Comparison of ENCODE assay signal across 8 mouse cellular contexts in genomic region chr8:70211275-70211674, GRCm38 (mm10). TPM values are rescaled to one million over a fixed set of nuclear protein-coding genes. Genes with fewer than 3 reads are reported as not detected.
DNase-seq lines count a peak whose midpoint lies in the region; ATAC-seq and TF ChIP-seq lines count a peak whose summit lies in the region.

No protein-coding gene starts in this region.

- no peak overlapping the region for H3K27ac ChIP-seq in kidney, embryonic 15.5 days
- no peak overlapping the region for H3K27ac ChIP-seq in cortical plate, adult 2 months (ENCODE audit: insufficient read depth, low read length)
- H3K27ac ChIP-seq in hindbrain, postnatal 0 days: no peak overlapping the region
- H3K27ac ChIP-seq in midbrain, postnatal 0 days (ENCODE audit: low read depth, low read length): no peak overlapping the region

- intact Hi-C loops in left cerebral cortex, postnatal 4 days (cut with DNase I): no loop called here

- H3K9me3 ChIP-seq in kidney, embryonic 15.5 days (replicated peaks): no peaks in the 10 kb centered on the region
- no peaks in the 10 kb centered on the region for H3K9me3 ChIP-seq in hindbrain, postnatal 0 days (ENCODE audit: low read length)
- no peaks in the 10 kb centered on the region for H3K9me3 ChIP-seq in midbrain, postnatal 0 days (ENCODE audit: low read length)

- WGBS in kidney, embryonic 15.5 days: 84% methylated on average over 1 of the region's 1 CpGs
- WGBS in hindbrain, postnatal 0 days: 80% methylated on average over 1 of the region's 1 CpGs
- WGBS in midbrain, postnatal 0 days: 83% methylated on average over 1 of the region's 1 CpGs

- no peaks in the 10 kb centered on the region for H3K27me3 ChIP-seq in kidney, embryonic 15.5 days
- peaks cover 3% of the 10 kb centered on the region; the same call in 1 of the 2 replicates for H3K27me3 ChIP-seq in hindbrain, postnatal 0 days (ENCODE audit: insufficient read depth, low read length)
- H3K27me3 ChIP-seq in midbrain, postnatal 0 days (ENCODE audit: insufficient read depth, low read length): no peaks in the 10 kb centered on the region

- peak overlapping the region; percentile 99 for H3K4me2 ChIP-seq in kidney, embryonic 15.5 days
- H3K4me2 ChIP-seq in hindbrain, postnatal 0 days (ENCODE audit: low read depth, low read length): peak overlapping the region; percentile 91
- peak overlapping the region; percentile 74 for H3K4me2 ChIP-seq in midbrain, postnatal 0 days (ENCODE audit: low read depth, low read length, poor library complexity, severe bottlenecking)

- H3K4me1 ChIP-seq in kidney, embryonic 15.5 days: peaks cover 23% of the 10 kb centered on the region
- H3K4me1 ChIP-seq in cortical plate, adult 2 months (ENCODE audit: control insufficient read depth, insufficient read depth, low read length): peaks cover 4% of the 10 kb centered on the region; the same call in 1 of the 2 replicates
- H3K4me1 ChIP-seq in hindbrain, postnatal 0 days (ENCODE audit: insufficient read depth, low read length): no peaks in the 10 kb centered on the region
- no peaks in the 10 kb centered on the region for H3K4me1 ChIP-seq in midbrain, postnatal 0 days (ENCODE audit: insufficient read depth, low read length)

- peak overlapping the region; percentile 73 for H3K4me3 ChIP-seq in kidney, embryonic 15.5 days (replicated peaks)
- H3K4me3 ChIP-seq in cortical plate, adult 2 months (ENCODE audit: insufficient read depth, low read length): peak overlapping the region; percentile 95
- H3K4me3 ChIP-seq in hindbrain, postnatal 0 days (ENCODE audit: low read length): peak overlapping the region; percentile 69
- peak overlapping the region; percentile 56 for H3K4me3 ChIP-seq in midbrain, postnatal 0 days (ENCODE audit: low read depth, low read length)

- no peaks in the 10 kb centered on the region for H3K36me3 ChIP-seq in kidney, embryonic 15.5 days
- H3K36me3 ChIP-seq in hindbrain, postnatal 0 days (ENCODE audit: insufficient read depth, low read length): no peaks in the 10 kb centered on the region
- H3K36me3 ChIP-seq in midbrain, postnatal 0 days (ENCODE audit: insufficient read depth, low read length): no peaks in the 10 kb centered on the region

- H3K9ac ChIP-seq in kidney, embryonic 15.5 days: peak overlapping the region; percentile 68
- peak overlapping the region; percentile 71 for H3K9ac ChIP-seq in hindbrain, postnatal 0 days (replicated peaks; ENCODE audit: low read length)
- 0 out of 2 replicates have a peak overlapping the region, but pooled peaks have one; percentile 63 for H3K9ac ChIP-seq in midbrain, postnatal 0 days (replicated peaks; ENCODE audit: low read length, poor library complexity, severe bottlenecking)

- no peak for TF ChIP-seq POLR2A in cortical plate, adult 2 months (IDR thresholded peaks at IDR 0.05; ENCODE audit: extremely low read depth, insufficient read depth, low read length)

- ATAC-seq in kidney, embryonic 15.5 days (replicated peaks; ENCODE audit: low FRiP score): no peak
- ATAC-seq in hindbrain, postnatal 0 days: no peak
- ATAC-seq in midbrain, postnatal 0 days (ENCODE audit: low FRiP score): no peak
- no peak for ATAC-seq in cerebellum, adult (ENCODE audit: insufficient number of reproducible peaks, low FRiP score, low TSS enrichment)

- no peak for DNase-seq in kidney, adult 9 months
- no peak for DNase-seq in hindbrain, postnatal 0 days (ENCODE audit: low spot score)
- DNase-seq in midbrain, postnatal 0 days (ENCODE audit: low spot score): no peak
- no peak for DNase-seq in adrenal gland, adult 18-20 months (ENCODE audit: low spot score in 2 of 2)
- DNase-seq in left cerebral cortex, postnatal 4 days: no peak

- TF ChIP-seq CTCF in cortical plate, adult 2 months (IDR thresholded peaks at IDR 0.05; ENCODE audit: extremely low read depth, insufficient read depth, low read length): no peak
- no peak for TF ChIP-seq CTCF in hindbrain, postnatal 0 days (IDR thresholded peaks at IDR 0.05; ENCODE audit: low read depth)
- TF ChIP-seq CTCF in midbrain, postnatal 0 days (IDR thresholded peaks at IDR 0.05): no peak

RNA-seq across cellular contexts. Expression of gene Slc25a42, which starts 0.8 kb away (rescaled TPM):
- 4.8 and 5.1 TPM in 2 replicates for polyA plus RNA-seq in kidney, embryonic 15.5 days (2015; fragmentation: Nextera tagmentation; extraction: Ambion mirVana)
- polyA plus RNA-seq in cortical plate, adult 2 months (2012; rRNA removed): 55.9 and 56.8 TPM in 2 replicates
- 12.0 and 17.1 TPM in 2 replicates for total RNA-seq in hindbrain, postnatal 0 days (2014; rRNA removed)
- 8.2 and 8.3 TPM in 2 replicates for polyA plus RNA-seq in hindbrain, postnatal 0 days (2015; fragmentation: Nextera tagmentation; extraction: Ambion mirVana)
- 15.1 and 18.0 TPM in 2 replicates for total RNA-seq in midbrain, postnatal 0 days (2014; rRNA removed)
- polyA plus RNA-seq in midbrain, postnatal 0 days (2015; fragmentation: Nextera tagmentation; extraction: Ambion mirVana): 9.2 and 9.3 TPM in 2 replicates
- total RNA-seq in adrenal gland, adult 18-20 months (2021): 10 to 100 TPM; 34.0 to 41.4 TPM
- 10 to 100 TPM; 20.7 to 24.9 TPM for total RNA-seq in left cerebral cortex, postnatal 4 days (2021)

RNA-seq across cellular contexts. Expression of gene Sugp2, which starts 22.8 kb away (rescaled TPM):
- polyA plus RNA-seq in kidney, embryonic 15.5 days (2015; fragmentation: Nextera tagmentation; extraction: Ambion mirVana): 29.6 and 31.6 TPM in 2 replicates
- polyA plus RNA-seq in cortical plate, adult 2 months (2012; rRNA removed): 105 and 121 TPM in 2 replicates
- 123 and 128 TPM in 2 replicates for total RNA-seq in hindbrain, postnatal 0 days (2014; rRNA removed)
- polyA plus RNA-seq in hindbrain, postnatal 0 days (2015; fragmentation: Nextera tagmentation; extraction: Ambion mirVana): 56.7 and 61.4 TPM in 2 replicates
- total RNA-seq in midbrain, postnatal 0 days (2014; rRNA removed): 139 and 150 TPM in 2 replicates
- 71.7 and 75.7 TPM in 2 replicates for polyA plus RNA-seq in midbrain, postnatal 0 days (2015; fragmentation: Nextera tagmentation; extraction: Ambion mirVana)
- total RNA-seq in adrenal gland, adult 18-20 months (2021): 10 to 100 TPM; 31.4 to 33.7 TPM
- 100 to 1,000 TPM; 160 to 169 TPM for total RNA-seq in left cerebral cortex, postnatal 4 days (2021)

RNA-seq across cellular contexts. Expression of gene Armc6, which starts 23.0 kb away (rescaled TPM):
- polyA plus RNA-seq in kidney, embryonic 15.5 days (2015; fragmentation: Nextera tagmentation; extraction: Ambion mirVana): 28.8 and 31.0 TPM in 2 replicates
- polyA plus RNA-seq in cortical plate, adult 2 months (2012; rRNA removed): 55.9 and 58.0 TPM in 2 replicates
- 108 TPM in 2 replicates for total RNA-seq in hindbrain, postnatal 0 days (2014; rRNA removed)
- 96.4 and 102 TPM in 2 replicates for polyA plus RNA-seq in hindbrain, postnatal 0 days (2015; fragmentation: Nextera tagmentation; extraction: Ambion mirVana)
- total RNA-seq in midbrain, postnatal 0 days (2014; rRNA removed): 112 and 119 TPM in 2 replicates
- polyA plus RNA-seq in midbrain, postnatal 0 days (2015; fragmentation: Nextera tagmentation; extraction: Ambion mirVana): 116 and 121 TPM in 2 replicates
- 10 to 100 TPM; 10.9 to 13.6 TPM for total RNA-seq in adrenal gland, adult 18-20 months (2021)
- total RNA-seq in left cerebral cortex, postnatal 4 days (2021): 100 to 1,000 TPM; 111 to 122 TPM

RNA-seq across cellular contexts. Expression of gene Tmem161a, which starts 39.1 kb away (rescaled TPM):
- 71.8 and 76.3 TPM in 2 replicates for polyA plus RNA-seq in kidney, embryonic 15.5 days (2015; fragmentation: Nextera tagmentation; extraction: Ambion mirVana)
- 55.9 and 74.3 TPM in 2 replicates for polyA plus RNA-seq in cortical plate, adult 2 months (2012; rRNA removed)
- 53.7 and 72.4 TPM in 2 replicates for total RNA-seq in hindbrain, postnatal 0 days (2014; rRNA removed)
- polyA plus RNA-seq in hindbrain, postnatal 0 days (2015; fragmentation: Nextera tagmentation; extraction: Ambion mirVana): 45.2 and 46.4 TPM in 2 replicates
- total RNA-seq in midbrain, postnatal 0 days (2014; rRNA removed): 52.4 and 64.8 TPM in 2 replicates
- polyA plus RNA-seq in midbrain, postnatal 0 days (2015; fragmentation: Nextera tagmentation; extraction: Ambion mirVana): 49.5 and 51.6 TPM in 2 replicates
- total RNA-seq in adrenal gland, adult 18-20 months (2021): 10 to 100 TPM; 68.0 to 84.2 TPM
- 10 to 100 TPM; 48.3 to 56.0 TPM for total RNA-seq in left cerebral cortex, postnatal 4 days (2021)
